Mouse (Mus musculus) erythroblast, embryonic 14.5 days (primary cell): ENCODE measurements around the gene BC049715. TPM values are rescaled to one million over a fixed set of nuclear protein-coding genes. Genes with fewer than 3 reads are reported as not detected.
A peak's percentile ranks its signal among the peaks of the same experiment; 100 is the strongest.

Experiments used
- H3K27me3 ChIP-seq: 2 replicates; pipeline ENCODE4 v1.6.1; 2012; ENCODE audit warnings: inconsistent platforms; ENCODE audit not compliant: control insufficient read depth
- H3K36me3 ChIP-seq: 2 replicates; pipeline ENCODE4 v1.6.1; 2012; ENCODE audit warnings: mild to moderate bottlenecking, inconsistent platforms; ENCODE audit not compliant: control insufficient read depth
- H3K4me1 ChIP-seq: 2 replicates; pipeline ENCODE4 v1.6.1; 2012; ENCODE audit warnings: inconsistent platforms; ENCODE audit not compliant: control insufficient read depth
- H3K4me3 ChIP-seq: replicated peaks from 2 replicates; pipeline ENCODE3; 2012; ENCODE audit warnings: moderate library complexity, mild to moderate bottlenecking, inconsistent platforms
- H3K9me3 ChIP-seq: 2 replicates; pipeline ENCODE4 v1.6.1; 2012; ENCODE audit warnings: low read length, inconsistent platforms, mixed read lengths; ENCODE audit not compliant: control insufficient read depth
- GATA1 ChIP-seq: IDR thresholded peaks from 2 replicates; pipeline ENCODE4 v1.6.1; 2012; ENCODE audit warnings: low read length, inconsistent platforms, mixed read lengths
- TAL1 ChIP-seq: IDR thresholded peaks from 3 replicates; pipeline ENCODE4 v1.6.1; 2012; ENCODE audit warnings: low read length, inconsistent platforms, mixed read lengths
- polyA plus RNA-seq: library from polyadenylated mRNA; stranded (reverse); fragments of >175 nt; gene quantifications from 2 replicates; pipeline ENCODE4 v1.2.3, GENCODE M21; 2012

BC049715 gene
- polyA plus RNA-seq, result 0.59 and 1.4 TPM in 2 replicates

- TF ChIP-seq TAL1, result no peak
- no peak for TF ChIP-seq GATA1
- H3K27me3 ChIP-seq, result peaks cover 17% of the 10 kb centered on the region
- H3K9me3 ChIP-seq, result no peaks in the 10 kb centered on the region
- H3K36me3 ChIP-seq, result peaks cover 32% of the 10 kb centered on the region
- H3K4me1 ChIP-seq, result peaks cover 22% of the 10 kb centered on the region
- H3K4me3 ChIP-seq, result peak within 1 kb of the TSS; percentile 91
Observed at GRCm38 (mm10) chr6:136827516-136827880, at the start of gene BC049715. Gene BC049715, plus strand, starts transcription at chr6:136827626.

DNA sequence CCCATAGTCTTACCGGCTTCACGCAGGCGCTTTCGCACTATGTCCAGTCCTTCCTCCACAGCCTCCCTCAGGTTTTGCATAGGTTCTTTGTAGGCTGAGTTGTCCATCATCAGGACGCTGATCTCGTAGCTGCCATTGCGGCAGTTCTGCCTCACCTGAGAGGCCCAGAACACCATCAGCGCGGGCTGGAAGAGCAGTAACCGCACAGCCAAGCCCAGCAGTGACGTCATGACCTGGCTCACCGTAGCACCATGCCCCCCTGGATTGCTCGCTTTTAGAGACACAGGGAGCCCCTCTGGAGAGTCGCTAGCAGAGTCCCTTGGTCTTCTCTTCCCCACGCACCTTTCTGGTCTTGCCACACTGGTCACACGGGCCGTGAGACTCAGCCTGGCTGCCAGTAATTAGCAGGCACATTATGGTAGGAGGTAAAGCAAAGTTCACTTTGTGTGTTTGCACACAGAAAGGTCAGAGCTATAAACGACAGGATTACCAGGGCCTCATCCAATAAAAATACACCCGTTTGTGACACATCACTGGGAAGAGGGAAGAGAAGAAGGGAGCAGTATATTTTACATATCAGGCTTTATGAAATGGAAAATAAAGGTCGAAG lies 45.9 kb upstream of the BC049715 start, which contains the start of gene Gucy2c:
Gene Gucy2c (minus strand): TSS at position 389 of the 610 bp plus-strand sequence.
- Histone ChIP-seq H3K9me3 (peaks cover 7% of the 10 kb centered on the region; the same call in 1 of the 2 replicates), H3K36me3 (no peaks in the 10 kb centered on the region), H3K4me1 (no peaks in the 10 kb centered on the region), H3K4me3 (no peak within 1 kb of the TSS), H3K27me3 (no peaks in the 10 kb centered on the region)
- TF ChIP-seq TAL1, result no peak
- TF ChIP-seq GATA1, result no peak

DNA sequence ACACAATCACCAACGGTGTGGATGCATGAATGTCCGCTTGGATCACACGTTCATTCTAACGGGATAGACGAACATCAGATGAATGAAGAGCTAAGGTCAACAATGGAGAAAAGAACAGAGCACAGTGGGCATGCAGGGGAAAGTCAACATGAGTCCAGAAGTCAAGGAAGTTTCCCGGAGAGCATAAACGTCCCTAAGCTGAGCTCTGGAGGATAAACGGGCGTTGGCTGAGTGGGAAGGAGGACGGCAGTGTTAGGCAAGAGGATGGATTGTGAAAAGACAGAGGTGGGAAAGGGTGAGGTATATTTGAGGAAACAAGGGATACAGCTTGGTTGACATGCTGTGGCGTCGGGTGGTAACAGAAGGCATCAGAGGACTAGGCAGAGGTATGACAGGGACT lies 45.3 kb upstream of the BC049715 start:
- Histone ChIP-seq H3K4me3 (no peak overlapping the region), H3K27me3 (no peaks in the 10 kb centered on the region), H3K9me3 (peaks cover 7% of the 10 kb centered on the region; the same call in 1 of the 2 replicates), H3K36me3 (no peaks in the 10 kb centered on the region), H3K4me1 (no peaks in the 10 kb centered on the region)
- no peak for TF ChIP-seq GATA1
- no peak for TF ChIP-seq TAL1

DNA sequence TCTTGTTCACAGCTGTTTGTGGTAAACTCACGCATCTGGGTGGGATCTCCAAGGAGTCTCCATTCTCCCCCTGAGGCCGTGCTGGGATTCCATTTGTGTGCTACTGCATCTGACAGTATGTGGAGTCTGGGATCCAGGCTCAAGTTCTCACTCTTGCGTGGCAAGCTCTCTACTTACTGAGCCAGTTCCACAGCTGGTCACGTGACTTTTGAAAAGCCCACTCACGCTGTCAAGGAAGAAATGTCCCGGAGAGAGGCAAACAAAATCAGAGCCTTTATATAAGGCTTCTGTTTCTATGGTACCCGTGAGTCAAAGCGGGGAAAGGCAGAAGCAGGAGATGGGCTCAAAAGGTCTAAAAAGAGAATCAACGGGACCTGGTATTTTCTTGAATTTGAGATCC lies 44.7 kb upstream of the BC049715 start:
- no peaks in the 10 kb centered on the region for H3K36me3 ChIP-seq
- no peaks in the 10 kb centered on the region for H3K27me3 ChIP-seq
- no peaks in the 10 kb centered on the region for H3K4me1 ChIP-seq
- H3K4me3 ChIP-seq, result no peak overlapping the region
- no peak for TF ChIP-seq TAL1
- TF ChIP-seq GATA1, result no peak
- H3K9me3 ChIP-seq, result peaks cover 7% of the 10 kb centered on the region; the same call in 1 of the 2 replicates

DNA sequence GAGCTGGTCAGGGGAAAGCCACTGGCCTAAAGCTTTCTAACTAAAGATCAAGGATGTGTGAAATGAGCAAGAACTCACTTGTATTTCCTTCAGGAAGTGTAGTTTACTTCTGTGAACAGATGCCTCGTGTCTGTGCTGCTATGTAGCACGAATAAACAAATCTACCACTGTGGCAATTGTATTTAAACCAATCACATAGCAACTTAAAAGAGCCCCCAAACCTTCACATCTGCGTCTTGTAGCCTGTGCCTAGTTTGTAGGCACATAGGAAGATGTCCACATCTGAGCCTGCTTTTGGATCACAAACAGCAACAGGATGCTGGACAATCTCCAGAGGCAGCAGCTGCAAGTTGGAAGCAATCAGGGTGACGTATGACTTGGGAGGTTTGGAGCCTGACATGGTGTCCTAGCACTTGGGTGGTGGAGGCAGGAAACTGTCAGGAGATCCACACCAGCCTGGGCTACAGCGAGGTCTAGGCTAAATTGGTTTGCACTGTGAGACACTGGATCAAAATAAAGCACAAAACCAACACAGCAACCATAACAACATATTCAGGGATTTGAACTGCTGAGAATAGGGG lies 37.9 kb upstream of the BC049715 start:
- TF ChIP-seq GATA1 (no peak), TAL1 (no peak)
- Histone ChIP-seq H3K4me1 (no peaks in the 10 kb centered on the region), H3K4me3 (no peak overlapping the region), H3K36me3 (no peaks in the 10 kb centered on the region), H3K9me3 (peaks cover 2% of the 10 kb centered on the region; the same call in 1 of the 2 replicates), H3K27me3 (peaks cover 11% of the 10 kb centered on the region)

GRCm38 (mm10) chr6:136792884-136793758 lies 34.3 kb upstream of the BC049715 start:
- no peaks in the 10 kb centered on the region for H3K9me3 ChIP-seq
- no peaks in the 10 kb centered on the region for H3K36me3 ChIP-seq
- H3K4me1 ChIP-seq, result peaks cover 2% of the 10 kb centered on the region; the same call in 1 of the 2 replicates
- TF ChIP-seq TAL1 (no peak), GATA1 (no peak)
- H3K4me3 ChIP-seq, result no peak overlapping the region
- H3K27me3 ChIP-seq, result peaks cover 11% of the 10 kb centered on the region

GRCm38 (mm10) chr6:136793831-136794525 lies 33.4 kb upstream of the BC049715 start:
- H3K36me3 ChIP-seq, result no peaks in the 10 kb centered on the region
- H3K4me1 ChIP-seq, result peaks cover 4% of the 10 kb centered on the region
- no peak overlapping the region for H3K4me3 ChIP-seq
- H3K9me3 ChIP-seq, result no peaks in the 10 kb centered on the region
- peaks cover 11% of the 10 kb centered on the region for H3K27me3 ChIP-seq
- TF ChIP-seq GATA1 (no peak), TAL1 (no peak)

GRCm38 (mm10) chr6:136795110-136795509 lies 32.3 kb upstream of the BC049715 start:
- no peaks in the 10 kb centered on the region for H3K9me3 ChIP-seq
- TF ChIP-seq GATA1 (no peak), TAL1 (no peak)
- H3K36me3 ChIP-seq, result no peaks in the 10 kb centered on the region
- H3K27me3 ChIP-seq, result peaks cover 11% of the 10 kb centered on the region
- no peak overlapping the region for H3K4me3 ChIP-seq
- peaks cover 4% of the 10 kb centered on the region for H3K4me1 ChIP-seq
